Mouse (Mus musculus) C2C12 (cell line): Measurements from ENCODE around the gene Ugt1a5.

Source experiments
- CEBPB ChIP-seq: IDR thresholded peaks from one replicate; pipeline ENCODE4 v1.6.1; 2011; ENCODE audit warnings: low read depth, mild to moderate bottlenecking, control low read depth, moderate library complexity
- CTCF ChIP-seq: IDR thresholded peaks from one replicate; pipeline ENCODE4 v1.5.1; 2011; ENCODE audit not compliant: control insufficient read depth, insufficient read depth, insufficient read length
- FOSL1 ChIP-seq: IDR thresholded peaks from one replicate; pipeline ENCODE4 v1.8.0; 2011; ENCODE audit warnings: mild to moderate bottlenecking, low read length; ENCODE audit not compliant: poor library complexity, insufficient read depth, severe bottlenecking
- MYOD1 ChIP-seq: IDR thresholded peaks from one replicate; pipeline ENCODE4 v1.6.1; 2011; ENCODE audit warnings: low read depth; ENCODE audit not compliant: control insufficient read depth, insufficient read length
- MYOG ChIP-seq: IDR thresholded peaks from one replicate; pipeline ENCODE4 v1.6.1; 2011; ENCODE audit not compliant: control insufficient read depth, insufficient read length; ENCODE audit errors: extremely low read depth

- TF ChIP-seq CTCF: no peak
- no peak for TF ChIP-seq FOSL1
- no peak for TF ChIP-seq MYOD1
- TF ChIP-seq MYOG: no peak
- no peak for TF ChIP-seq CEBPB
Observed at GRCm38 (mm10) chr1:88253540-88253939, 87.7 kb downstream of the Ugt1a5 start.
